16 mouse cellular contexts compared by ENCODE assay signal in genomic region chr5:44465238-44465637, GRCm38 (mm10).
"Had no signal": no experiment of that assay in that cellular context is flagged by ENCODE, and none has a peak within 500 bp of the region (broad histone marks: within the 10 kb centered on the region; RNA-seq: fewer than 3 reads in every experiment).

No protein-coding gene starts in this region.

- H3K4me1 ChIP-seq: neural tube, embryonic 13.5 days; neural tube, embryonic 15.5 days; stomach, embryonic 15.5 days had no signal

- DNase-seq: retina, postnatal 1 day; right cerebral cortex, adult 18-20 months; right cerebral cortex, postnatal 14 days; right cerebral cortex, postnatal 25 days; right cerebral cortex, postnatal 4 days; spleen, adult 18-20 months; thymus, adult 18-20 months; thymus, adult 2 months; thymus, postnatal 14 days; thymus, postnatal 25 days; thymus, postnatal 36 days; thymus, postnatal 4 days had no signal

- H3K36me3 ChIP-seq: neural tube, embryonic 13.5 days; neural tube, embryonic 15.5 days; stomach, embryonic 15.5 days had no signal

- H3K9me3 ChIP-seq: neural tube, embryonic 13.5 days; neural tube, embryonic 15.5 days; stomach, embryonic 15.5 days had no signal

- H3K9ac ChIP-seq: neural tube, embryonic 13.5 days; neural tube, embryonic 15.5 days; stomach, embryonic 15.5 days had no signal

- H3K27me3 ChIP-seq: neural tube, embryonic 13.5 days; neural tube, embryonic 15.5 days; stomach, embryonic 15.5 days had no signal

- H3K4me2 ChIP-seq: neural tube, embryonic 13.5 days; neural tube, embryonic 15.5 days; stomach, embryonic 15.5 days had no signal

- H3K4me3 ChIP-seq: neural tube, embryonic 13.5 days; neural tube, embryonic 15.5 days; stomach, embryonic 15.5 days had no signal

- H3K27ac ChIP-seq: neural tube, embryonic 13.5 days; neural tube, embryonic 15.5 days; stomach, embryonic 15.5 days; stomach, postnatal 0 days had no signal
